Mouse (Mus musculus): Measurements from ENCODE around the gene Adamts16. TPM values are rescaled to one million over a fixed set of nuclear protein-coding genes. Genes with fewer than 3 reads are reported as not detected.

Gene Adamts16
- polyA plus RNA-seq, 1 experiment from 2014 or later = 11.2 TPM

GRCm38 (mm10) chr13:70738781-70739180, 102.8 kb downstream of the Adamts16 start:
- 91% methylated on average over 9 of the region's 9 CpGs for WGBS
- Histone ChIP-seq H3K9me3 (ENCODE audit: control insufficient read depth, low read length) (no peaks in the 10 kb centered on the region), H3K27me3 (ENCODE audit: control insufficient read depth, insufficient read depth, low read length) (no peaks in the 10 kb centered on the region), H3K4me3 (ENCODE audit: low read length) (no peak overlapping the region), H3K27ac (ENCODE audit: low read depth, low read length) (no peak overlapping the region), H3K9ac (ENCODE audit: low read depth, low read length) (no peak overlapping the region), H3K4me1 (ENCODE audit: control insufficient read depth, insufficient read depth, low read length) (peaks cover 15% of the 10 kb centered on the region; the same call in 1 of the 2 replicates), H3K4me2 (replicated peaks; ENCODE audit: low read depth, low read length) (no peak overlapping the region), H3K36me3 (ENCODE audit: control insufficient read depth, insufficient read depth, low read length) (no peaks in the 10 kb centered on the region)
- no peak for ATAC-seq (ENCODE audit: low FRiP score, low TSS enrichment)

GRCm38 (mm10) chr13:70736409-70736808, 105.2 kb downstream of the Adamts16 start:
- Histone ChIP-seq H3K27ac (ENCODE audit: low read depth, low read length) (no peak overlapping the region), H3K9me3 (ENCODE audit: control insufficient read depth, low read length) (no peaks in the 10 kb centered on the region), H3K4me3 (ENCODE audit: low read length) (no peak overlapping the region), H3K9ac (ENCODE audit: low read depth, low read length) (no peak overlapping the region), H3K36me3 (ENCODE audit: control insufficient read depth, insufficient read depth, low read length) (no peaks in the 10 kb centered on the region), H3K4me2 (replicated peaks; ENCODE audit: low read depth, low read length) (no peak overlapping the region), H3K27me3 (ENCODE audit: control insufficient read depth, insufficient read depth, low read length) (no peaks in the 10 kb centered on the region), H3K4me1 (ENCODE audit: control insufficient read depth, insufficient read depth, low read length) (peaks cover 15% of the 10 kb centered on the region; the same call in 1 of the 2 replicates)
- 56% methylated on average over 4 of the region's 4 CpGs for WGBS
- no peak for ATAC-seq (ENCODE audit: low FRiP score, low TSS enrichment)

- no peak overlapping the region for H3K4me2 ChIP-seq (replicated peaks; ENCODE audit: low read depth, low read length)
- H3K9ac ChIP-seq (ENCODE audit: low read depth, low read length) = no peak overlapping the region
- H3K27ac ChIP-seq (ENCODE audit: low read depth, low read length) = no peak overlapping the region
- no peak for ATAC-seq (ENCODE audit: low FRiP score, low TSS enrichment)
- no peak overlapping the region for H3K4me3 ChIP-seq (ENCODE audit: low read length)
- 87% methylated on average over 5 of the region's 5 CpGs for WGBS
- H3K36me3 ChIP-seq (ENCODE audit: control insufficient read depth, insufficient read depth, low read length) = no peaks in the 10 kb centered on the region
- no peaks in the 10 kb centered on the region for H3K27me3 ChIP-seq (ENCODE audit: control insufficient read depth, insufficient read depth, low read length)
- H3K4me1 ChIP-seq (ENCODE audit: control insufficient read depth, insufficient read depth, low read length) = 0 out of 2 replicates have a peak, but pooled peaks cover 5% of the 10 kb centered on the region
- H3K9me3 ChIP-seq (ENCODE audit: control insufficient read depth, low read length) = no peaks in the 10 kb centered on the region
Observed at GRCm38 (mm10) chr13:70734640-70735039, 107.0 kb downstream of the Adamts16 start.

GRCm38 (mm10) chr13:70733911-70734310, 107.7 kb downstream of the Adamts16 start:
- Histone ChIP-seq H3K4me1 (ENCODE audit: control insufficient read depth, insufficient read depth, low read length) (0 out of 2 replicates have a peak, but pooled peaks cover 5% of the 10 kb centered on the region), H3K36me3 (ENCODE audit: control insufficient read depth, insufficient read depth, low read length) (no peaks in the 10 kb centered on the region), H3K27me3 (ENCODE audit: control insufficient read depth, insufficient read depth, low read length) (no peaks in the 10 kb centered on the region), H3K9ac (ENCODE audit: low read depth, low read length) (no peak overlapping the region), H3K4me2 (replicated peaks; ENCODE audit: low read depth, low read length) (no peak overlapping the region), H3K9me3 (ENCODE audit: control insufficient read depth, low read length) (no peaks in the 10 kb centered on the region), H3K4me3 (ENCODE audit: low read length) (no peak overlapping the region), H3K27ac (ENCODE audit: low read depth, low read length) (no peak overlapping the region)
- WGBS = 86% methylated on average over 1 of the region's 1 CpGs
- no peak for ATAC-seq (ENCODE audit: low FRiP score, low TSS enrichment)

GRCm38 (mm10) chr13:70733206-70733605, 108.4 kb downstream of the Adamts16 start:
- Histone ChIP-seq H3K9me3 (ENCODE audit: control insufficient read depth, low read length) (no peaks in the 10 kb centered on the region), H3K27me3 (ENCODE audit: control insufficient read depth, insufficient read depth, low read length) (no peaks in the 10 kb centered on the region), H3K27ac (ENCODE audit: low read depth, low read length) (no peak overlapping the region), H3K4me1 (ENCODE audit: control insufficient read depth, insufficient read depth, low read length) (0 out of 2 replicates have a peak, but pooled peaks cover 5% of the 10 kb centered on the region), H3K9ac (ENCODE audit: low read depth, low read length) (no peak overlapping the region), H3K4me3 (ENCODE audit: low read length) (no peak overlapping the region), H3K36me3 (ENCODE audit: control insufficient read depth, insufficient read depth, low read length) (0 out of 2 replicates have a peak, but pooled peaks cover 3% of the 10 kb centered on the region), H3K4me2 (replicated peaks; ENCODE audit: low read depth, low read length) (no peak overlapping the region)
- no peak for ATAC-seq (ENCODE audit: low FRiP score, low TSS enrichment)
- 72% methylated on average over 2 of the region's 2 CpGs for WGBS

- no peaks in the 10 kb centered on the region for H3K9me3 ChIP-seq (ENCODE audit: control insufficient read depth, low read length)
- H3K27ac ChIP-seq (ENCODE audit: low read depth, low read length) = no peak overlapping the region
- no peak overlapping the region for H3K4me2 ChIP-seq (replicated peaks; ENCODE audit: low read depth, low read length)
- no peak overlapping the region for H3K9ac ChIP-seq (ENCODE audit: low read depth, low read length)
- no peak for ATAC-seq (ENCODE audit: low FRiP score, low TSS enrichment)
- 0 out of 2 replicates have a peak, but pooled peaks cover 5% of the 10 kb centered on the region for H3K4me1 ChIP-seq (ENCODE audit: control insufficient read depth, insufficient read depth, low read length)
- H3K27me3 ChIP-seq (ENCODE audit: control insufficient read depth, insufficient read depth, low read length) = no peaks in the 10 kb centered on the region
- H3K36me3 ChIP-seq (ENCODE audit: control insufficient read depth, insufficient read depth, low read length) = 0 out of 2 replicates have a peak, but pooled peaks cover 3% of the 10 kb centered on the region
- H3K4me3 ChIP-seq (ENCODE audit: low read length) = no peak overlapping the region
- 81% methylated on average over 5 of the region's 5 CpGs for WGBS
Observed at GRCm38 (mm10) chr13:70732781-70733180, 108.8 kb downstream of the Adamts16 start.

- Histone ChIP-seq H3K27ac (ENCODE audit: low read depth, low read length) (no peak overlapping the region), H3K4me3 (ENCODE audit: low read length) (no peak overlapping the region), H3K4me2 (replicated peaks; ENCODE audit: low read depth, low read length) (no peak overlapping the region), H3K9ac (ENCODE audit: low read depth, low read length) (no peak overlapping the region), H3K4me1 (ENCODE audit: control insufficient read depth, insufficient read depth, low read length) (0 out of 2 replicates have a peak, but pooled peaks cover 5% of the 10 kb centered on the region), H3K27me3 (ENCODE audit: control insufficient read depth, insufficient read depth, low read length) (no peaks in the 10 kb centered on the region), H3K9me3 (ENCODE audit: control insufficient read depth, low read length) (no peaks in the 10 kb centered on the region), H3K36me3 (ENCODE audit: control insufficient read depth, insufficient read depth, low read length) (0 out of 2 replicates have a peak, but pooled peaks cover 3% of the 10 kb centered on the region)
- no peak for ATAC-seq (ENCODE audit: low FRiP score, low TSS enrichment)
- WGBS = 65% methylated on average over 5 of the region's 5 CpGs
Observed at GRCm38 (mm10) chr13:70731349-70731748, 110.3 kb downstream of the Adamts16 start.

- 0 out of 2 replicates have a peak, but pooled peaks cover 3% of the 10 kb centered on the region for H3K36me3 ChIP-seq (ENCODE audit: control insufficient read depth, insufficient read depth, low read length)
- H3K4me3 ChIP-seq (ENCODE audit: low read length) = no peak overlapping the region
- WGBS = 35% methylated on average over 5 of the region's 5 CpGs
- no peak overlapping the region for H3K4me2 ChIP-seq (replicated peaks; ENCODE audit: low read depth, low read length)
- H3K4me1 ChIP-seq (ENCODE audit: control insufficient read depth, insufficient read depth, low read length) = no peaks in the 10 kb centered on the region
- no peak overlapping the region for H3K27ac ChIP-seq (ENCODE audit: low read depth, low read length)
- H3K9ac ChIP-seq (ENCODE audit: low read depth, low read length) = no peak overlapping the region
- H3K27me3 ChIP-seq (ENCODE audit: control insufficient read depth, insufficient read depth, low read length) = no peaks in the 10 kb centered on the region
- 0 out of 2 replicates have a peak, but pooled peaks have one; percentile 61 for ATAC-seq (ENCODE audit: low FRiP score, low TSS enrichment)
- no peaks in the 10 kb centered on the region for H3K9me3 ChIP-seq (ENCODE audit: control insufficient read depth, low read length)
Observed at GRCm38 (mm10) chr13:70729996-70730395, 111.6 kb downstream of the Adamts16 start.

GRCm38 (mm10) chr13:70726249-70726648, 115.4 kb downstream of the Adamts16 start:
- Histone ChIP-seq H3K4me1 (ENCODE audit: control insufficient read depth, insufficient read depth, low read length) (no peaks in the 10 kb centered on the region), H3K9ac (ENCODE audit: low read depth, low read length) (no peak overlapping the region), H3K36me3 (ENCODE audit: control insufficient read depth, insufficient read depth, low read length) (0 out of 2 replicates have a peak, but pooled peaks cover 3% of the 10 kb centered on the region), H3K4me3 (ENCODE audit: low read length) (no peak overlapping the region), H3K27ac (ENCODE audit: low read depth, low read length) (no peak overlapping the region), H3K27me3 (ENCODE audit: control insufficient read depth, insufficient read depth, low read length) (no peaks in the 10 kb centered on the region), H3K4me2 (replicated peaks; ENCODE audit: low read depth, low read length) (no peak overlapping the region), H3K9me3 (ENCODE audit: control insufficient read depth, low read length) (no peaks in the 10 kb centered on the region)
- 95% methylated on average over 3 of the region's 3 CpGs for whole genome bisulfite sequencing
- no peak for ATAC-seq (ENCODE audit: low FRiP score, low TSS enrichment)
